Mouse (Mus musculus) forebrain, embryonic 11.5 days (tissue): ENCODE measurements around the gene Hspa2. TPM values are rescaled to one million over a fixed set of nuclear protein-coding genes. Genes with fewer than 3 reads are reported as not detected.

Experiments used
- ATAC-seq: fragments of 200-750 bp; cut with Nextera tagmentation; replicated peaks from 2 replicates; pipeline ENCODE4 v1.8.0; 2017; ENCODE audit warnings: moderate TSS enrichment; ENCODE audit not compliant: low FRiP score
- DNase-seq: peaks from one replicate; pipeline ENCODE4 v3.0.0-alpha.2; 2017; ENCODE audit warnings: low spot score
- H3K27ac ChIP-seq: fragments of 300-500 bp; sonication (generic); 2 replicates; pipeline ENCODE4 v1.5.1; 2014; ENCODE audit warnings: low read depth, low read length
- H3K27me3 ChIP-seq: fragments of 300-500 bp; sonication (generic); 2 replicates; pipeline ENCODE4 v1.6.1; 2014; ENCODE audit warnings: mild to moderate bottlenecking, low read length, mixed read lengths; ENCODE audit not compliant: control insufficient read depth, insufficient read depth
- H3K36me3 ChIP-seq: fragments of 300-500 bp; sonication (generic); 2 replicates; pipeline ENCODE4 v1.6.1; 2014; ENCODE audit warnings: mild to moderate bottlenecking, low read length, moderate library complexity, mixed read lengths; ENCODE audit not compliant: control insufficient read depth, insufficient read depth
- H3K4me1 ChIP-seq: fragments of 300-500 bp; sonication (generic); replicated peaks from 2 replicates; pipeline ENCODE4 v1.6.1; 2014; ENCODE audit warnings: low read length, mixed read lengths; ENCODE audit not compliant: control insufficient read depth, insufficient read depth
- H3K4me2 ChIP-seq: fragments of 300-500 bp; sonication (generic); 2 replicates; pipeline ENCODE4 v1.6.1; 2014; ENCODE audit warnings: low read depth, mild to moderate bottlenecking, low read length, moderate library complexity, mixed read lengths; ENCODE audit not compliant: severe bottlenecking
- H3K4me3 ChIP-seq: fragments of 300-500 bp; sonication (generic); 2 replicates; pipeline ENCODE4 v1.5.1; 2014; ENCODE audit warnings: low read depth, low read length
- H3K9ac ChIP-seq: fragments of 300-500 bp; sonication (generic); 2 replicates; pipeline ENCODE4 v1.6.1; 2014; ENCODE audit warnings: low read length
- H3K9me3 ChIP-seq: fragments of 300-500 bp; sonication (generic); 2 replicates; pipeline ENCODE4 v1.6.1; 2016; ENCODE audit warnings: low read length, mixed read lengths; ENCODE audit not compliant: control insufficient read depth
- WGBS: fragments of 180-500 bp; shearing (Covaris S2); extraction: QIAGEN DNeasy Blood & Tissue Kit; methylation state at CpG from one replicate; pipeline ENCODE4 v1.1.7; 2014; 5-methylcytosine and 5-hydroxymethylcytosine counted together
- polyA plus RNA-seq: library from polyadenylated mRNA; unstranded; fragments of >200 nt; fragmentation: Nextera tagmentation; extraction: Ambion mirVana; gene quantifications from 2 replicates; pipeline ENCODE4 v1.2.1, GENCODE M21; 2014

The Hspa2 gene
- polyA plus RNA-seq, 1 experiment from 2014 or later, result 4.4 TPM

DNA sequence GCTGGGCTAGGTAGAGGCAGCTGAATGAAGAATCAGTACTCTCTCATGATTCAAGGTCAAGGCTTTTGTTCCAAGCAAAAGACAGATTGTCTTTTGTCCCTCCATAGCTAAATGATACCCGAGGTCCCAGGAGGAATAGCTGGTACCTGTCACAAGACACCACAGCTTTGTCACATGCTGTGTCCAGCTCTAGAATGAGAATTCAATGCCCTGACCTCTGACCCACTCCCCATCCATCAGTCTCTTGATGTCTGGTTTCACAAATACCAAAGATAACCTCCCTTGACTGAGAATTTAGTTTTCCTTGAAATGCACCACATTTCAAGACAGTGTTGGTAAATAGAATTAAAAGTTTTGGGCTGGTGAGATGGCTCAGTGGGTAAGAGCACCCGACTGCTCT lies 48.2 kb downstream of the Hspa2 start:
- no peak for DNase-seq

More for the DNA sequence above, 48.2 kb downstream of the Hspa2 start:
- Histone ChIP-seq H3K9ac (no peak overlapping the region), H3K36me3 (no peaks in the 10 kb centered on the region), H3K27ac (no peak overlapping the region), H3K4me3 (no peak overlapping the region), H3K4me2 (no peak overlapping the region), H3K4me1 (no peaks in the 10 kb centered on the region), H3K27me3 (no peaks in the 10 kb centered on the region), H3K9me3 (no peaks in the 10 kb centered on the region)
- ATAC-seq, result no peak
- 69% methylated on average over 2 of the region's 2 CpGs for WGBS

Other genes with a start within 250 kb of the Hspa2 start
- gene Esr2, start 226.9 kb upstream of the Hspa2 start, polyA plus RNA-seq, result 0.05 and 0.31 TPM in 2 replicates
- gene Tex21, start 157.4 kb upstream of the Hspa2 start, polyA plus RNA-seq, result not detected in 2 replicates
- gene Mthfd1, start 148.9 kb upstream of the Hspa2 start, polyA plus RNA-seq, result 80.2 and 80.8 TPM in 2 replicates
- gene Akap5, start 79.3 kb upstream of the Hspa2 start, polyA plus RNA-seq, result 3.6 and 5.2 TPM in 2 replicates
- 19.8 and 23.0 TPM in 2 replicates for gene Zbtb25, start 34.6 kb upstream of the Hspa2 start, polyA plus RNA-seq
- 8.2 and 8.8 TPM in 2 replicates for gene Zbtb1, start 33.9 kb upstream of the Hspa2 start, polyA plus RNA-seq
- gene Ppp1r36, start 13.4 kb downstream of the Hspa2 start, polyA plus RNA-seq, result 0.35 and 0.56 TPM in 2 replicates
- 1.0 and 1.3 TPM in 2 replicates for gene Plekhg3, start 126.7 kb downstream of the Hspa2 start, polyA plus RNA-seq